Mouse (Mus musculus): Measurements from ENCODE around the gene Phpt1. TPM values are rescaled to one million over a fixed set of nuclear protein-coding genes. Genes with fewer than 3 reads are reported as not detected.

Phpt1 gene
- polyA plus RNA-seq, 1 experiment from 2014 or later: 216 TPM

Other genes starting within 250 kb of the Phpt1 start
- gene Man1b1, start 242.9 kb downstream of the Phpt1 start, polyA plus RNA-seq (2014; fragmentation: Nextera tagmentation; extraction: Ambion mirVana): 69.5 and 87.7 TPM in 2 replicates
- 21.3 and 21.4 TPM in 2 replicates for gene Dpp7, start 218.9 kb downstream of the Phpt1 start, polyA plus RNA-seq (2014; fragmentation: Nextera tagmentation; extraction: Ambion mirVana)
- gene Uap1l1, start 209.5 kb downstream of the Phpt1 start, polyA plus RNA-seq (2014; fragmentation: Nextera tagmentation; extraction: Ambion mirVana): 5.8 and 7.8 TPM in 2 replicates
- 27.8 and 28.9 TPM in 2 replicates for gene Sapcd2, start 202.9 kb downstream of the Phpt1 start, polyA plus RNA-seq (2014; fragmentation: Nextera tagmentation; extraction: Ambion mirVana)
- 1.9 and 2.5 TPM in 2 replicates for gene Entpd2, start 179.3 kb downstream of the Phpt1 start, polyA plus RNA-seq (2014; fragmentation: Nextera tagmentation; extraction: Ambion mirVana)
- gene Npdc1, start 175.9 kb downstream of the Phpt1 start, polyA plus RNA-seq (2014; fragmentation: Nextera tagmentation; extraction: Ambion mirVana): 263 and 331 TPM in 2 replicates
- 0.21 TPM in 1 of 2 replicates, not detected in the other for gene Fut7, start 152.0 kb downstream of the Phpt1 start, polyA plus RNA-seq (2014; fragmentation: Nextera tagmentation; extraction: Ambion mirVana)
- 6.7 and 11.9 TPM in 2 replicates for gene Abca2, start 146.5 kb downstream of the Phpt1 start, polyA plus RNA-seq (2014; fragmentation: Nextera tagmentation; extraction: Ambion mirVana)
- 1.1 and 2.2 TPM in 2 replicates for gene Clic3, start 118.4 kb downstream of the Phpt1 start, polyA plus RNA-seq (2014; fragmentation: Nextera tagmentation; extraction: Ambion mirVana)
- gene Paxx, start 114.1 kb downstream of the Phpt1 start, polyA plus RNA-seq (2014; fragmentation: Nextera tagmentation; extraction: Ambion mirVana): 93.2 and 101 TPM in 2 replicates
- gene Ptgds, start 105.2 kb downstream of the Phpt1 start, polyA plus RNA-seq (2014; fragmentation: Nextera tagmentation; extraction: Ambion mirVana): 170 and 301 TPM in 2 replicates
- not detected in 2 replicates for gene Lcn12, start 81.3 kb downstream of the Phpt1 start, polyA plus RNA-seq (2014; fragmentation: Nextera tagmentation; extraction: Ambion mirVana)
- 77.9 and 102 TPM in 2 replicates for gene Fbxw5, start 74.5 kb downstream of the Phpt1 start, polyA plus RNA-seq (2014; fragmentation: Nextera tagmentation; extraction: Ambion mirVana)
- 4.0 and 4.1 TPM in 2 replicates for gene C8g, start 73.5 kb downstream of the Phpt1 start, polyA plus RNA-seq (2014; fragmentation: Nextera tagmentation; extraction: Ambion mirVana)
- 26.7 and 29.4 TPM in 2 replicates for gene Traf2, start 28.3 kb downstream of the Phpt1 start, polyA plus RNA-seq (2014; fragmentation: Nextera tagmentation; extraction: Ambion mirVana)
- 369 and 370 TPM in 2 replicates for gene Edf1, start 17.4 kb downstream of the Phpt1 start, polyA plus RNA-seq (2014; fragmentation: Nextera tagmentation; extraction: Ambion mirVana)
- 0.84 and 2.2 TPM in 2 replicates for gene Mamdc4, start 379 bp downstream of the Phpt1 start, polyA plus RNA-seq (2014; fragmentation: Nextera tagmentation; extraction: Ambion mirVana)
- gene Ajm1, start 6.5 kb upstream of the Phpt1 start, polyA plus RNA-seq (2014; fragmentation: Nextera tagmentation; extraction: Ambion mirVana): 2.2 and 4.2 TPM in 2 replicates
- gene Rabl6, start 33.3 kb upstream of the Phpt1 start, polyA plus RNA-seq (2014; fragmentation: Nextera tagmentation; extraction: Ambion mirVana): 47.9 and 55.0 TPM in 2 replicates
- 0.18 and 0.30 TPM in 2 replicates for gene Ccdc183, start 42.5 kb upstream of the Phpt1 start, polyA plus RNA-seq (2014; fragmentation: Nextera tagmentation; extraction: Ambion mirVana)
- 27.9 and 32.8 TPM in 2 replicates for gene Tmem141, start 46.8 kb upstream of the Phpt1 start, polyA plus RNA-seq (2014; fragmentation: Nextera tagmentation; extraction: Ambion mirVana)
- gene Fcna, start 52.8 kb upstream of the Phpt1 start, polyA plus RNA-seq (2014; fragmentation: Nextera tagmentation; extraction: Ambion mirVana): 2.0 and 3.7 TPM in 2 replicates
- not detected in 2 replicates for gene Lcn8, start 77.9 kb upstream of the Phpt1 start, polyA plus RNA-seq (2014; fragmentation: Nextera tagmentation; extraction: Ambion mirVana)
- gene Lcn5, start 82.7 kb upstream of the Phpt1 start, polyA plus RNA-seq (2014; fragmentation: Nextera tagmentation; extraction: Ambion mirVana): not detected in 2 replicates
- gene Lcn6, start 101.6 kb upstream of the Phpt1 start, polyA plus RNA-seq (2014; fragmentation: Nextera tagmentation; extraction: Ambion mirVana): not detected in 2 replicates
- gene Lcn10, start 107.5 kb upstream of the Phpt1 start, polyA plus RNA-seq (2014; fragmentation: Nextera tagmentation; extraction: Ambion mirVana): not detected in 2 replicates
- not detected in 2 replicates for gene Obp2a, start 124.8 kb upstream of the Phpt1 start, polyA plus RNA-seq (2014; fragmentation: Nextera tagmentation; extraction: Ambion mirVana)
- gene Bmyc, start 131.5 kb upstream of the Phpt1 start, polyA plus RNA-seq (2014; fragmentation: Nextera tagmentation; extraction: Ambion mirVana): 86.4 and 108 TPM in 2 replicates
- not detected in 2 replicates for gene Obp2b, start 161.8 kb upstream of the Phpt1 start, polyA plus RNA-seq (2014; fragmentation: Nextera tagmentation; extraction: Ambion mirVana)
- gene Lcn3, start 190.3 kb upstream of the Phpt1 start, polyA plus RNA-seq (2014; fragmentation: Nextera tagmentation; extraction: Ambion mirVana): not detected in 2 replicates
- not detected in 2 replicates for gene Lcn11, start 201.8 kb upstream of the Phpt1 start, polyA plus RNA-seq (2014; fragmentation: Nextera tagmentation; extraction: Ambion mirVana)
- gene Gm13539, start 207.0 kb upstream of the Phpt1 start, polyA plus RNA-seq (2014; fragmentation: Nextera tagmentation; extraction: Ambion mirVana): not detected in 2 replicates
- gene Glt6d1, start 240.6 kb upstream of the Phpt1 start, polyA plus RNA-seq (2014; fragmentation: Nextera tagmentation; extraction: Ambion mirVana): not detected in 2 replicates
- not detected in 2 replicates for gene Lcn9, start 247.9 kb upstream of the Phpt1 start, polyA plus RNA-seq (2014; fragmentation: Nextera tagmentation; extraction: Ambion mirVana)

All from forebrain, embryonic 14.5 days (tissue).